Mouse (Mus musculus) ES-Bruce4 (cell line): Measurements from ENCODE around the gene Cep250.

Experiments used
- CTCF ChIP-seq: IDR thresholded peaks from one replicate; pipeline ENCODE4 v1.8.1; 2011; ENCODE audit warnings: low read depth, low read length
- EP300 ChIP-seq: IDR thresholded peaks from 2 replicates; pipeline ENCODE4 v1.6.1; 2011; ENCODE audit warnings: low read depth, low read length; ENCODE audit not compliant: insufficient read depth
- POLR2A ChIP-seq: IDR thresholded peaks from one replicate; pipeline ENCODE4 v1.8.1; 2011; ENCODE audit warnings: low read length; ENCODE audit not compliant: insufficient read depth

GRCm38 (mm10) chr2:155985776-155986175 lies 29.5 kb downstream of the Cep250 start:
- TF ChIP-seq CTCF (no peak), EP300 (no peak), POLR2A (no peak)
